Mouse (Mus musculus) C2C12 (cell line): ENCODE data around the gene Myh10. TPM values are rescaled to one million over a fixed set of nuclear protein-coding genes. Genes with fewer than 3 reads are reported as not detected.

ENCODE experiments used
- H3K27me3 ChIP-seq: one replicate; pipeline ENCODE4 v1.6.1; 2011; ENCODE audit not compliant: control insufficient read depth, insufficient read depth, insufficient read length
- H3K36me3 ChIP-seq: one replicate; pipeline ENCODE4 v1.6.1; 2011; ENCODE audit not compliant: control insufficient read depth, insufficient read depth
- H3K4me3 ChIP-seq: one replicate; pipeline ENCODE4 v1.5.1; 2011; ENCODE audit warnings: mild to moderate bottlenecking, control low read depth; ENCODE audit not compliant: poor library complexity, insufficient read depth, severe bottlenecking
- H3K79me2 ChIP-seq: one replicate; pipeline ENCODE4 v1.6.1; 2011; ENCODE audit not compliant: control insufficient read depth, insufficient read depth
- H3K79me3 ChIP-seq: one replicate; pipeline ENCODE4 v1.6.1; 2011; ENCODE audit warnings: low read depth, control low read depth
- H3ac ChIP-seq: one replicate; pipeline ENCODE3; 2011; ENCODE audit warnings: low read depth; ENCODE audit not compliant: control insufficient read depth, insufficient read length
- CEBPB ChIP-seq: IDR thresholded peaks from one replicate; pipeline ENCODE4 v1.6.1; 2011; ENCODE audit warnings: low read depth, mild to moderate bottlenecking, control low read depth, moderate library complexity
- CTCF ChIP-seq: IDR thresholded peaks from one replicate; pipeline ENCODE4 v1.5.1; 2011; ENCODE audit not compliant: control insufficient read depth, insufficient read depth, insufficient read length
- FOSL1 ChIP-seq: IDR thresholded peaks from one replicate; pipeline ENCODE4 v1.8.0; 2011; ENCODE audit warnings: mild to moderate bottlenecking, low read length; ENCODE audit not compliant: poor library complexity, insufficient read depth, severe bottlenecking
- MAX ChIP-seq: IDR thresholded peaks from one replicate; pipeline ENCODE4 v1.6.1; 2011; ENCODE audit warnings: mild to moderate bottlenecking, control low read depth
- MYOD1 ChIP-seq: IDR thresholded peaks from one replicate; pipeline ENCODE4 v1.6.1; 2011; ENCODE audit warnings: low read depth; ENCODE audit not compliant: control insufficient read depth, insufficient read length
- MYOG ChIP-seq: IDR thresholded peaks from one replicate; pipeline ENCODE4 v1.6.1; 2011; ENCODE audit not compliant: control insufficient read depth, insufficient read length; ENCODE audit errors: extremely low read depth
- USF1 ChIP-seq: IDR thresholded peaks from one replicate; pipeline ENCODE4 v1.6.1; 2011; ENCODE audit warnings: low read depth, mild to moderate bottlenecking, control low read depth, moderate library complexity
- polyA plus RNA-seq: library from polyadenylated mRNA; unstranded; fragments of >200 nt; fragmentation: generic; extraction: Trizol; gene quantifications from one replicate; pipeline ENCODE4 v1.2.1, GENCODE M21; 2012; ENCODE audit warnings: missing spikeins

Gene Myh10
- polyA plus RNA-seq, 1 experiment, result 40.0 TPM

GRCm38 (mm10) chr11:68674071-68674470, 17.3 kb upstream of the Myh10 start:
- Histone ChIP-seq H3K79me3 (no peaks in the 10 kb centered on the region), H3K4me3 (no peak overlapping the region), H3K27me3 (no peaks in the 10 kb centered on the region), H3K79me2 (no peaks in the 10 kb centered on the region), H3ac (no peak overlapping the region), H3K36me3 (no peaks in the 10 kb centered on the region)
- TF ChIP-seq MYOD1 (no peak), CTCF (no peak), USF1 (no peak), MYOG (no peak), FOSL1 (no peak), CEBPB (no peak), MAX (no peak)

DNA sequence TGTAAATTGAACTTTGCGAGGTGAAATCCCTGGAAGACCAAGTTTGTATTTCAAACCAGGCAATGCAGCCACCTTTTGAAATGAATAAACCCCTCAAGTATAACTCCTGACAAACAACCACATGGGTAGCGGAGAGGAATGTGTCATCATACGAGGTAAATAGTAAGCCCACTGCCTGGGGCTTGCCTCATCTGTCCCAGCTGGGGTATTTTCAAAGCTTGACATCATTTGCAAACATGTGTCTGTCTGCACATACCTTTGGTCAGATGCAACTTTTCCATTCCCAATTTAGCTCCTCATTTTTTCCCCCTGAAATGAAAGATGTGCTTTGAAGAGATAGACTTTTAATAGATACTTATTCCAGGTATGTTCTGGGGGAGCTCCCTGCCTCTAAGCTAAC, 16.7 kb upstream of the Myh10 start:
- no peaks in the 10 kb centered on the region for H3K27me3 ChIP-seq
- H3K79me2 ChIP-seq, result no peaks in the 10 kb centered on the region
- no peak overlapping the region for H3ac ChIP-seq
- no peaks in the 10 kb centered on the region for H3K36me3 ChIP-seq
- no peak overlapping the region for H3K4me3 ChIP-seq
- no peak for TF ChIP-seq CTCF
- no peak for TF ChIP-seq MYOD1
- no peak for TF ChIP-seq FOSL1
- no peak for TF ChIP-seq CEBPB
- no peaks in the 10 kb centered on the region for H3K79me3 ChIP-seq

DNA sequence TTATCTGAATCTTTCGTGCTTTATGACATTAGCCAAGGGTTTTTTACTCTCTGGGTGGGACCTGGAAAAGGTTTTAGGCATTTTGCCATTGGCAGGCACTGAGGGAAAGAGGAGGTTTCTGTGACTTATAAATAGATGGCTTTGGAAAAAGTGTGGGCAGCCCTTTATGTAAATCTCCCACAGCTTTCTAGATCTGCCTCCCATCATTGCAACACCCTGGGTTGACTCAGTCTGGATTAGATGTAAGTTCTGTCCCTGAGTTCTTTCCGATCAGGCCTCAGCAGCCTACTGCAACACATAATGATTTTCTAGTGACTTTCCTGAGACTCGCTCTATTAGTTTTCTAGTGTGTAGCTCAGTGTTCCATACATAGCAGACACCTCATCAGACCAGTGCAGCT, 16.1 kb upstream of the Myh10 start:
- Histone ChIP-seq H3K36me3 (no peaks in the 10 kb centered on the region), H3K79me3 (no peaks in the 10 kb centered on the region), H3K27me3 (no peaks in the 10 kb centered on the region), H3K79me2 (no peaks in the 10 kb centered on the region), H3ac (no peak overlapping the region), H3K4me3 (no peak overlapping the region)
- TF ChIP-seq FOSL1 (no peak), MYOD1 (no peak), MYOG (no peak), CEBPB (no peak), USF1 (no peak), MAX (no peak), CTCF (no peak)

DNA sequence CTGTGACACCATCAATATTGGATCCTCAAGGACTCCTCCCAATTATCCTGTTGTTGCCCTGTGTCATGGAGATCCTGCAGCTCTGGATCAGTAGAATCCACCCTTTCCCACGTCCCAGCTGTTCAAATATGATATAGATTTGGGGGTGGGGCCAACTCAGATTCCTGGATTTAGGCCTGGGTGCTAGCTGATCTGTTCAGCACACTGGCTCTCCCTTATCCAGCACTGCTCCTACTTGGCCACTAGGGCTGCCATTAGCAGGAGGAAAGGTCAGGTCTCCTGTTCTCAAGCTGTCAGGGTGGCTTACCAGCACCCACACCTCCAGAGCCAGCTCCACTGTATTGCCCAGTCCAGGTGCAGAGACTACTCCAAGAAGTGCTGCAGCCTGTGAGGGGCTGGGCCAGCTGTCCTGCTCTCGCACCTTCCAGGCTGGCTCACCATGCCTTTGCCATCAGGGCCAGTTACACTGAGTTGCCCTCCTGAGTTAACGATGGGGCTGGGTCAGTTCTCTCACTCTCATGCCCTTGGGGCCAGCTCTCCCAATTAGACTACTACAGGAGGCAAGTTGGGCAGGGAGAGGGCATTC, 10.0 kb upstream of the Myh10 start:
- H3K4me3 ChIP-seq, result no peak overlapping the region
- H3K36me3 ChIP-seq, result no peaks in the 10 kb centered on the region
- H3K79me2 ChIP-seq, result no peaks in the 10 kb centered on the region
- H3ac ChIP-seq, result no peak overlapping the region
- H3K27me3 ChIP-seq, result no peaks in the 10 kb centered on the region
- TF ChIP-seq FOSL1 (no peak), CTCF (no peak), CEBPB (no peak), MYOD1 (no peak), MAX (no peak), USF1 (no peak), MYOG (no peak)
- no peaks in the 10 kb centered on the region for H3K79me3 ChIP-seq

GRCm38 (mm10) chr11:68682136-68682806, 9.1 kb upstream of the Myh10 start:
- Histone ChIP-seq H3K79me3 (no peaks in the 10 kb centered on the region), H3K36me3 (no peaks in the 10 kb centered on the region)
- TF ChIP-seq MAX (no peak), USF1 (no peak), CTCF (no peak), FOSL1 (no peak), CEBPB (no peak), MYOD1 (no peak), MYOG (no peak)

GRCm38 (mm10) chr11:68686001-68686400, 5.4 kb upstream of the Myh10 start:
- TF ChIP-seq MYOG, result no peak
- no peak for TF ChIP-seq MAX
- TF ChIP-seq CEBPB, result no peak
- TF ChIP-seq USF1, result no peak
- TF ChIP-seq MYOD1, result no peak
- TF ChIP-seq FOSL1, result no peak
- TF ChIP-seq CTCF, result no peak
- H3K79me2 ChIP-seq, result no peaks in the 10 kb centered on the region
- H3K4me3 ChIP-seq, result no peak overlapping the region
- H3ac ChIP-seq, result no peak overlapping the region
- H3K27me3 ChIP-seq, result no peaks in the 10 kb centered on the region
- no peaks in the 10 kb centered on the region for H3K36me3 ChIP-seq
- H3K79me3 ChIP-seq, result no peaks in the 10 kb centered on the region

More at GRCm38 (mm10) chr11:68682136-68682806, 9.1 kb upstream of the Myh10 start:
- H3ac ChIP-seq, result no peak overlapping the region
- no peaks in the 10 kb centered on the region for H3K27me3 ChIP-seq
- no peaks in the 10 kb centered on the region for H3K79me2 ChIP-seq
- H3K4me3 ChIP-seq, result no peak overlapping the region
